In the genomic region with DNA sequence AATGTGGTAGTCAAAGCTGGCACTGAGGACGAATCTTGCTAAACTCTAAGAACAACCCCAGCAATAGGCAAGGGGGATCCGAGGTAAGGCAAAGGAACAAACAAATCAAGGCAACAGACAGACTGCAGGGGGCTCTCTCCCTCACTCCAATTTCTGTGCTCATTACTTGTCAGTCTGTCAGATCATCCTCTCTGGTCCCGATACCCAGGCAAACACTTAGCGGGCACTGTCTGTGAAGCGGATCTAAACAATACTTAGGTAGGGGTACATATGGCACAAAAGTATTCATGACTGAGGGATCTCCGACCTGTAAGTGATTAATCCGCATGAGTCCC, we compare ENCODE assay signal across 18 mouse cellular contexts. TPM values are rescaled to one million over a fixed set of nuclear protein-coding genes. Genes with fewer than 3 reads are reported as not detected.
A peak's percentile ranks its signal among the peaks of the same experiment; 100 is the strongest.
DNase-seq lines count a peak whose midpoint lies in the region; ATAC-seq and TF ChIP-seq lines count a peak whose summit lies in the region.
"Had no signal": no experiment of that assay in that cellular context is flagged by ENCODE, and none has a peak within 500 bp of the region (broad histone marks: within the 10 kb centered on the region; RNA-seq: fewer than 3 reads in every experiment).

No protein-coding gene starts in this region.

- intact Hi-C loops in heart, postnatal 25 days (cut with DNase I): no loop called here
- intact Hi-C loops in gastrocnemius, adult 2 months (cut with DNase I): no loop called here

- no peak overlapping the region for H3K9ac ChIP-seq in heart, embryonic 12.5 days
- H3K9ac ChIP-seq: liver, postnatal 0 days; stomach, embryonic 15.5 days had no signal

- H3K27me3 ChIP-seq in heart, embryonic 12.5 days (replicated peaks): no peaks in the 10 kb centered on the region
- H3K27me3 ChIP-seq: stomach, embryonic 15.5 days had no signal

- WGBS in heart, embryonic 12.5 days: 87% methylated on average over 7 of the region's 7 CpGs

- H3K9me3 ChIP-seq in heart, embryonic 12.5 days (replicated peaks): no peaks in the 10 kb centered on the region
- H3K9me3 ChIP-seq: embryonic facial prominence, embryonic 10.5 days; stomach, embryonic 15.5 days had no signal

- H3K4me1 ChIP-seq in heart, embryonic 12.5 days (replicated peaks): peaks cover 6% of the 10 kb centered on the region; the same call in 1 of the 2 replicates
- H3K4me1 ChIP-seq: stomach, embryonic 15.5 days had no signal

- H3K4me2 ChIP-seq in heart, embryonic 12.5 days: no peak overlapping the region
- H3K4me2 ChIP-seq: stomach, embryonic 15.5 days had no signal

- H3K36me3 ChIP-seq in heart, embryonic 12.5 days: peaks cover 65% of the 10 kb centered on the region

- DNase-seq in heart, postnatal 25 days (ENCODE audit: low spot score): no peak
- DNase-seq in layer of hippocampus, adult 2 months (ENCODE audit: low spot score in 2 of 2): no peak
- DNase-seq in layer of hippocampus, adult 11-12 months (ENCODE audit: low spot score): no peak
- peak; percentile 24 for DNase-seq in retina, postnatal 1 day
- no peak for DNase-seq in retina, embryonic 14.5 days (ENCODE audit: low spot score)
- no peak for DNase-seq in gastrocnemius, adult 2 months
- DNase-seq in kidney, adult 9 months: no peak
- DNase-seq: adrenal gland, postnatal 10 days; cerebellum, adult 18-20 months; cerebellum, postnatal 36 days; gastrocnemius, postnatal 25 days; layer of hippocampus, postnatal 36 days; liver; liver, postnatal 0 days had no signal

- H3K4me3 ChIP-seq in heart, embryonic 12.5 days: no peak overlapping the region
- H3K4me3 ChIP-seq in layer of hippocampus, adult 2 months: no peak overlapping the region
- no peak overlapping the region for H3K4me3 ChIP-seq in gastrocnemius, adult 2 months
- H3K4me3 ChIP-seq: embryonic facial prominence, embryonic 10.5 days; stomach, embryonic 15.5 days had no signal

- no peak for ATAC-seq in heart, embryonic 12.5 days (ENCODE audit: insufficient number of reproducible peaks, low FRiP score)

- TF ChIP-seq CTCF in layer of hippocampus, adult 2 months (conservative IDR thresholded peaks at IDR 0.05): peak; percentile 31
- TF ChIP-seq CTCF in gastrocnemius, adult 2 months (IDR thresholded peaks at IDR 0.05): no peak

- peak overlapping the region; percentile 28; the same call in 1 of the 2 replicates for H3K27ac ChIP-seq in heart, embryonic 12.5 days (ENCODE audit: poor library complexity, severe bottlenecking)
- no peak overlapping the region for H3K27ac ChIP-seq in layer of hippocampus, adult 2 months
- no peak overlapping the region for H3K27ac ChIP-seq in gastrocnemius, adult 2 months
- H3K27ac ChIP-seq: embryonic facial prominence, embryonic 10.5 days; macrophage; stomach, embryonic 15.5 days had no signal

RNA-seq across cellular contexts. Expression of a gene that starts 8.7 kb away (rescaled TPM):
- polyA plus RNA-seq in heart, embryonic 12.5 days (2016; fragmentation: Nextera tagmentation; extraction: Ambion mirVana): 95.8 and 98.1 TPM in 2 replicates
- total RNA-seq in heart, postnatal 25 days (2021): 10 to 100 TPM; 80.8 to 81.5 TPM
- 100 to 1,000 TPM; 198 to 213 TPM for total RNA-seq in layer of hippocampus, adult 2 months (2021)
- total RNA-seq in gastrocnemius, adult 2 months (2021): 100 to 1,000 TPM; 116 to 135 TPM

RNA-seq across cellular contexts. Expression of a gene that starts 21.0 kb away (rescaled TPM):
- 2.3 and 3.6 TPM in 2 replicates for polyA plus RNA-seq in heart, embryonic 12.5 days (2016; fragmentation: Nextera tagmentation; extraction: Ambion mirVana)
- 1 to 10 TPM; 4.2 to 5.3 TPM for total RNA-seq in heart, postnatal 25 days (2021)
- total RNA-seq in layer of hippocampus, adult 2 months (2021): 100 to 1,000 TPM; 185 to 201 TPM
- 1 to 10 TPM; 6.4 to 8.8 TPM for total RNA-seq in gastrocnemius, adult 2 months (2021)
- polyA plus RNA-seq: macrophage had no signal

RNA-seq across cellular contexts. Expression of a gene that starts 52.7 kb away (rescaled TPM):
- 26.4 and 27.3 TPM in 2 replicates for polyA plus RNA-seq in heart, embryonic 12.5 days (2016; fragmentation: Nextera tagmentation; extraction: Ambion mirVana)
- total RNA-seq in heart, postnatal 25 days (2021): under 1 TPM; 0.16 to 0.45 TPM
- 10 to 100 TPM; 17.5 to 22.2 TPM for total RNA-seq in layer of hippocampus, adult 2 months (2021)
- not detected for total RNA-seq in gastrocnemius, adult 2 months (2021)

Comparison
In these comparisons a context has a peak if more than half of its experiments do, and no peak if none do; other contexts are left out.
1. RNA of a gene that starts 21.0 kb away (total RNA-seq): 185 to 201 TPM in layer of hippocampus, adult 2 months; 6.4 to 8.8 TPM in gastrocnemius, adult 2 months and 4.2 to 5.3 TPM in heart, postnatal 25 days; every median in the first group is over 10 times any median in the second.
2. RNA of a gene that starts 52.7 kb away (total RNA-seq): 17.5 to 22.2 TPM in layer of hippocampus, adult 2 months; 0.16 to 0.45 TPM in heart, postnatal 25 days and not detected in gastrocnemius, adult 2 months; every median in the first group is over 10 times any median in the second.